Mouse (Mus musculus): ENCODE data around the gene Mocs3. TPM values are rescaled to one million over a fixed set of nuclear protein-coding genes. Genes with fewer than 3 reads are reported as not detected.
A peak's percentile ranks its signal among the peaks of the same experiment; 100 is the strongest.

Gene Mocs3
- total RNA-seq (2014; fragmentation: Nextera tagmentation) (4.9 and 10.5 TPM in 2 replicates), total RNA-seq (2017) (5.7 and 9.0 TPM in 2 replicates), polyA plus RNA-seq (2012) (14.9 and 20.8 TPM in 2 replicates)

GRCm38 (mm10) chr2:168230026-168230728 lies at the start of gene Mocs3, which contains the start of the genes Gm20716 and Dpm1:
TSS of gene Mocs3 (plus strand) at chr2:168230622.
TSS of gene Gm20716 (minus strand) at chr2:168230364.
TSS of gene Dpm1 (minus strand) at chr2:168230591.
- no peaks in the 10 kb centered on the region for H3K9me3 ChIP-seq (replicated peaks)
- peaks cover 49% of the 10 kb centered on the region for H3K4me1 ChIP-seq (ENCODE audit: insufficient read depth, low read depth, low read length)
- ATAC-seq (ENCODE audit: extremely low read depth, insufficient number of reproducible peaks, low FRiP score, poor library complexity, severe bottlenecking): peak; percentile 77
- peaks cover 74% of the 10 kb centered on the region for H3K36me3 ChIP-seq (replicated peaks)
- no peaks in the 10 kb centered on the region for H3K27me3 ChIP-seq (ENCODE audit: insufficient read depth, low read length)
- DNase-seq (ENCODE audit: low spot score): peak; percentile 94
- peak within 1 kb of the TSS; percentile 100 for H3K4me3 ChIP-seq (ENCODE audit: low read depth, low read length)
- TF ChIP-seq CTCF (IDR thresholded peaks at IDR 0.05; ENCODE audit: low read depth, low read length): no peak
- no peak for TF ChIP-seq POLR2AphosphoS5 (IDR thresholded peaks at IDR 0.05; ENCODE audit: insufficient replicate concordance, low read depth, low read length)
- no peak for TF ChIP-seq GATA1 (IDR thresholded peaks at IDR 0.05; ENCODE audit: borderline replicate concordance, low read length)
- no peak for TF ChIP-seq TAL1 (conservative IDR thresholded peaks at IDR 0.05; ENCODE audit: low read depth, low read length)
- no peak for TF ChIP-seq GATA2 (IDR thresholded peaks at IDR 0.05; ENCODE audit: borderline replicate concordance, low read depth, low read length)

- TF ChIP-seq POLR2AphosphoS5 (IDR thresholded peaks at IDR 0.05; ENCODE audit: insufficient replicate concordance, low read depth, low read length) (no peak), GATA2 (IDR thresholded peaks at IDR 0.05; ENCODE audit: borderline replicate concordance, low read depth, low read length) (no peak)
- no peak overlapping the region for H3K4me3 ChIP-seq (ENCODE audit: low read depth, low read length)
- peaks cover 33% of the 10 kb centered on the region for H3K4me1 ChIP-seq (ENCODE audit: insufficient read depth, low read depth, low read length)
- peaks cover 96% of the 10 kb centered on the region for H3K36me3 ChIP-seq (replicated peaks)
- no peaks in the 10 kb centered on the region for H3K9me3 ChIP-seq (replicated peaks)
- H3K27me3 ChIP-seq (ENCODE audit: insufficient read depth, low read length): no peaks in the 10 kb centered on the region
- DNase-seq (ENCODE audit: low spot score): no peak
- ATAC-seq (ENCODE audit: extremely low read depth, insufficient number of reproducible peaks, low FRiP score, poor library complexity, severe bottlenecking): no peak
These were observed 38.6 kb upstream of the Mocs3 start for GRCm38 (mm10) chr2:168191856-168192255.

- TF ChIP-seq GATA2 (IDR thresholded peaks at IDR 0.05; ENCODE audit: borderline replicate concordance, low read depth, low read length): no peak
- Histone ChIP-seq H3K36me3 (replicated peaks) (peaks cover 94% of the 10 kb centered on the region), H3K4me1 (ENCODE audit: insufficient read depth, low read depth, low read length) (peaks cover 46% of the 10 kb centered on the region), H3K9me3 (replicated peaks) (no peaks in the 10 kb centered on the region), H3K27me3 (ENCODE audit: insufficient read depth, low read length) (no peaks in the 10 kb centered on the region), H3K4me3 (ENCODE audit: low read depth, low read length) (no peak overlapping the region)
- ATAC-seq (ENCODE audit: extremely low read depth, insufficient number of reproducible peaks, low FRiP score, poor library complexity, severe bottlenecking) (no peak), DNase-seq (ENCODE audit: low spot score) (no peak)
These were observed 36.7 kb upstream of the Mocs3 start for GRCm38 (mm10) chr2:168193685-168194084.

- Histone ChIP-seq H3K9me3 (replicated peaks) (no peaks in the 10 kb centered on the region), H3K36me3 (replicated peaks) (peaks cover 94% of the 10 kb centered on the region), H3K4me1 (ENCODE audit: insufficient read depth, low read depth, low read length) (peaks cover 55% of the 10 kb centered on the region), H3K4me3 (ENCODE audit: low read depth, low read length) (no peak overlapping the region), H3K27me3 (ENCODE audit: insufficient read depth, low read length) (no peaks in the 10 kb centered on the region)
- TF ChIP-seq CTCF (IDR thresholded peaks at IDR 0.05; ENCODE audit: low read depth, low read length): no peak
- no peak for TF ChIP-seq POLR2AphosphoS5 (IDR thresholded peaks at IDR 0.05; ENCODE audit: insufficient replicate concordance, low read depth, low read length)
- no peak for TF ChIP-seq GATA1 (IDR thresholded peaks at IDR 0.05; ENCODE audit: borderline replicate concordance, low read length)
- TF ChIP-seq TAL1 (conservative IDR thresholded peaks at IDR 0.05; ENCODE audit: low read depth, low read length): no peak
- no peak for TF ChIP-seq GATA2 (IDR thresholded peaks at IDR 0.05; ENCODE audit: borderline replicate concordance, low read depth, low read length)
- ATAC-seq (ENCODE audit: extremely low read depth, insufficient number of reproducible peaks, low FRiP score, poor library complexity, severe bottlenecking) (no peak), DNase-seq (ENCODE audit: low spot score) (no peak)
These were observed 34.7 kb upstream of the Mocs3 start for GRCm38 (mm10) chr2:168195721-168196120.

- peaks cover 57% of the 10 kb centered on the region for H3K4me1 ChIP-seq (ENCODE audit: insufficient read depth, low read depth, low read length)
- DNase-seq (ENCODE audit: low spot score): no peak
- no peaks in the 10 kb centered on the region for H3K27me3 ChIP-seq (ENCODE audit: insufficient read depth, low read length)
- no peaks in the 10 kb centered on the region for H3K9me3 ChIP-seq (replicated peaks)
- H3K36me3 ChIP-seq (replicated peaks): peaks cover 91% of the 10 kb centered on the region
- H3K4me3 ChIP-seq (ENCODE audit: low read depth, low read length): no peak overlapping the region
- TF ChIP-seq TAL1 (conservative IDR thresholded peaks at IDR 0.05; ENCODE audit: low read depth, low read length) (no peak), POLR2AphosphoS5 (IDR thresholded peaks at IDR 0.05; ENCODE audit: insufficient replicate concordance, low read depth, low read length) (no peak), GATA1 (IDR thresholded peaks at IDR 0.05; ENCODE audit: borderline replicate concordance, low read length) (no peak), CTCF (IDR thresholded peaks at IDR 0.05; ENCODE audit: low read depth, low read length) (no peak), GATA2 (IDR thresholded peaks at IDR 0.05; ENCODE audit: borderline replicate concordance, low read depth, low read length) (no peak)
- ATAC-seq (ENCODE audit: extremely low read depth, insufficient number of reproducible peaks, low FRiP score, poor library complexity, severe bottlenecking): no peak
These were observed 32.0 kb upstream of the Mocs3 start for GRCm38 (mm10) chr2:168198421-168198820.

GRCm38 (mm10) chr2:168199476-168199875 lies 30.9 kb upstream of the Mocs3 start:
- no peak for DNase-seq (ENCODE audit: low spot score)
- H3K4me3 ChIP-seq (ENCODE audit: low read depth, low read length): no peak overlapping the region
- H3K4me1 ChIP-seq (ENCODE audit: insufficient read depth, low read depth, low read length): peaks cover 62% of the 10 kb centered on the region
- no peaks in the 10 kb centered on the region for H3K9me3 ChIP-seq (replicated peaks)
- TF ChIP-seq GATA1 (IDR thresholded peaks at IDR 0.05; ENCODE audit: borderline replicate concordance, low read length) (no peak), GATA2 (IDR thresholded peaks at IDR 0.05; ENCODE audit: borderline replicate concordance, low read depth, low read length) (no peak), CTCF (IDR thresholded peaks at IDR 0.05; ENCODE audit: low read depth, low read length) (no peak), POLR2AphosphoS5 (IDR thresholded peaks at IDR 0.05; ENCODE audit: insufficient replicate concordance, low read depth, low read length) (no peak), TAL1 (conservative IDR thresholded peaks at IDR 0.05; ENCODE audit: low read depth, low read length) (no peak)
- ATAC-seq (ENCODE audit: extremely low read depth, insufficient number of reproducible peaks, low FRiP score, poor library complexity, severe bottlenecking): no peak
- H3K27me3 ChIP-seq (ENCODE audit: insufficient read depth, low read length): no peaks in the 10 kb centered on the region
- peaks cover 91% of the 10 kb centered on the region for H3K36me3 ChIP-seq (replicated peaks)

All from G1E (cell line).